Mouse (Mus musculus): ENCODE data around the gene Accsl. TPM values are rescaled to one million over a fixed set of nuclear protein-coding genes. Genes with fewer than 3 reads are reported as not detected.

Gene Accsl
- total and polyA plus RNA-seq, 2 experiments from 2014 or later: 0.51 TPM; not detected in 1

DNA sequence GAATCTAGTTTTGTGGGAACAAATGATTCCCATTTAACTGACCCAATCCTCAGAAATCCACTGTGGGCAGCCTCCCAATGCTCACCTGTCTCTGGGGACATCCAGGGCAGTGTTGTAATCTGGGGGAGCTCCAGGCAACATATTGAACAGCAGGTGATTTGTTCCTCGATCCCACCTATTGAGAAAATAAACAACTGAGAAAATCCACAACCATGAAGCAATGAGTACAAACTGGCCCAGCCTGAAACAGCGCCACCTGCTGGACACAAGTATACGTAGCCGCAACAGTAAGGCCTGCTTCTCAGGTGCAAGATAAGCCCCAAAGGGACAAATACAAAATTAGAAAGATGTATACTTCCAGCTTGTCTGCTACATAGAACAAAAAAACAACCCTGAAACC lies 57.1 kb downstream of the Accsl start:
- H3K4me3 ChIP-seq (ENCODE audit: low read depth, low read length): no peak overlapping the region
- ATAC-seq (ENCODE audit: low FRiP score): no peak
- H3K27ac ChIP-seq (ENCODE audit: low read depth, low read length): no peak overlapping the region
- H3K4me1 ChIP-seq (ENCODE audit: insufficient read depth, low read length): no peaks in the 10 kb centered on the region
- DNase-seq (ENCODE audit: low spot score): peak; percentile 60
- H3K4me2 ChIP-seq (ENCODE audit: low read depth, low read length, poor library complexity, severe bottlenecking): no peak overlapping the region
- no peaks in the 10 kb centered on the region for H3K27me3 ChIP-seq (ENCODE audit: insufficient read depth, low read length)
- H3K9ac ChIP-seq (replicated peaks; ENCODE audit: low read length, poor library complexity, severe bottlenecking): no peak overlapping the region
- no peaks in the 10 kb centered on the region for H3K9me3 ChIP-seq (ENCODE audit: low read length)
- WGBS: 25% methylated on average over 4 of the region's 4 CpGs
- peak; percentile 85 for TF ChIP-seq CTCF (IDR thresholded peaks at IDR 0.05)
- H3K36me3 ChIP-seq (ENCODE audit: insufficient read depth, low read length): peaks cover 46% of the 10 kb centered on the region

DNA sequence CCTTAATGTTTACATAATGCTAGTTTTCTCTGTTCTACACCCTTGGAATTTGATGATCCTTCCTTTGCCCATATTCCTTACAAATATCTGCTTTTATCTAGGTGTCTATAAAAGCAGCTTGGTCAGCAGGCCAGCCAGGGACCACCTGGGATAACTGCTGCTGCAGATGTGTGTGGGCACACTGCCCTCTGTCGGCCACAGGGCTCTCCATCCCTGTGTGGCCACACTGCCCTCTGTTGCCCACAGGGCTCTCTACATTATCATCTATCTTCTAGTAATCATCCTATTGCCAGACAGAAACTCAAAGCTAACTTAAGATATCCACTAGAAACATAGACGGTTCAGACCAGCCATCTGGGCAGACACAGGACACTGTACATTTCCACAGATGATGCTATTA lies 59.0 kb downstream of the Accsl start:
- Histone ChIP-seq H3K9me3 (ENCODE audit: low read length) (no peaks in the 10 kb centered on the region), H3K27ac (ENCODE audit: low read depth, low read length) (no peak overlapping the region), H3K4me1 (ENCODE audit: insufficient read depth, low read length) (no peaks in the 10 kb centered on the region), H3K4me3 (ENCODE audit: low read depth, low read length) (no peak overlapping the region), H3K4me2 (ENCODE audit: low read depth, low read length, poor library complexity, severe bottlenecking) (no peak overlapping the region), H3K9ac (replicated peaks; ENCODE audit: low read length, poor library complexity, severe bottlenecking) (no peak overlapping the region), H3K27me3 (ENCODE audit: insufficient read depth, low read length) (no peaks in the 10 kb centered on the region), H3K36me3 (ENCODE audit: insufficient read depth, low read length) (peaks cover 64% of the 10 kb centered on the region)
- 19% methylated on average over 2 of the region's 2 CpGs for WGBS
- TF ChIP-seq CTCF (IDR thresholded peaks at IDR 0.05): peak; percentile 91
- ATAC-seq (ENCODE audit: low FRiP score): no peak
- peak; percentile 62 for DNase-seq (ENCODE audit: low spot score)

DNA sequence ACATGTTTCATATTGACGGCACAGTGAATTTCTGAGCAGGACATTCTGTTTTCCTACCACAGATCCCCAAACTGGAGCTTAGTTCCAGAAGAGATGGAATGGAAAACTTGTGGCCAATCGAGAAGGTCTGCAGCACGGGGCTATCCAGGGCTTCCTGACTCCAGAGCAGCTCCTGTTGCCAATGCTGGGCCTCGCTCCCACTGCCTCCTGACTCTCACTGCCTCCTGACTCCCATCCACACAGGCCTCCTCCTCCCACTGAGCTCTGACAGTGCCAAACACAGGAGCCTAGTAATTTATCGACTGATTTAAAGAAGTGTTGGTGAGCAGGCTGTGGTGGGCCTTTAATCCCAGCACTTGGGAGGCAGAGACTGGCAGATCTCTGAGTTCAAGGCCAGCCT lies 60.9 kb downstream of the Accsl start:
- Histone ChIP-seq H3K4me2 (ENCODE audit: low read depth, low read length, poor library complexity, severe bottlenecking) (no peak overlapping the region), H3K9ac (replicated peaks; ENCODE audit: low read length, poor library complexity, severe bottlenecking) (no peak overlapping the region), H3K4me3 (ENCODE audit: low read depth, low read length) (no peak overlapping the region), H3K27ac (ENCODE audit: low read depth, low read length) (no peak overlapping the region), H3K4me1 (ENCODE audit: insufficient read depth, low read length) (no peaks in the 10 kb centered on the region), H3K36me3 (ENCODE audit: insufficient read depth, low read length) (peaks cover 73% of the 10 kb centered on the region), H3K9me3 (ENCODE audit: low read length) (no peaks in the 10 kb centered on the region), H3K27me3 (ENCODE audit: insufficient read depth, low read length) (no peaks in the 10 kb centered on the region)
- ATAC-seq (ENCODE audit: low FRiP score) (no peak), DNase-seq (ENCODE audit: low spot score) (no peak)
- no peak for TF ChIP-seq CTCF (IDR thresholded peaks at IDR 0.05)
- 90% methylated on average over 5 of the region's 5 CpGs for WGBS

DNA sequence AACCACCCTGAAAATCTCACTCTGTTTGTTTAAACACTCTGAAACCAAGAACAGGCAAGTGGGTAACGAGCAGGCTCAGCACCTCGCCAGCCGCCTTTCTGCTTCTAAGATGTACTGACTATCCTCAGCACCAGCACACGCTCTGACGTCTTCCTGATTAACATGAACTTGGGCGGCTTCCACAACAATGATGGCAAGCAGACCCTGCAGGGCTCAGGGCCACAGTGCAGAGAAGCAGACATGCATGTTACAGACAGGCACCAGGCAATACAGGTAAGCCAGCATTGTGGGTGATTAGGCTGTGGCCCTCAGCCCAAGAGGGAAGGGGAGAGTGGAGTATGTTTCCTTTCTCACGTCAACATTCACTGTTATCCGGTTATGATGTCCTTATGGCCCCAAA lies 61.5 kb downstream of the Accsl start:
- no peaks in the 10 kb centered on the region for H3K27me3 ChIP-seq (ENCODE audit: insufficient read depth, low read length)
- no peak overlapping the region for H3K27ac ChIP-seq (ENCODE audit: low read depth, low read length)
- no peak overlapping the region for H3K4me2 ChIP-seq (ENCODE audit: low read depth, low read length, poor library complexity, severe bottlenecking)
- no peaks in the 10 kb centered on the region for H3K4me1 ChIP-seq (ENCODE audit: insufficient read depth, low read length)
- H3K9ac ChIP-seq (replicated peaks; ENCODE audit: low read length, poor library complexity, severe bottlenecking): no peak overlapping the region
- no peak overlapping the region for H3K4me3 ChIP-seq (ENCODE audit: low read depth, low read length)
- no peak for TF ChIP-seq CTCF (IDR thresholded peaks at IDR 0.05)
- ATAC-seq (ENCODE audit: low FRiP score): no peak
- WGBS: 76% methylated on average over 8 of the region's 8 CpGs
- H3K9me3 ChIP-seq (ENCODE audit: low read length): no peaks in the 10 kb centered on the region
- H3K36me3 ChIP-seq (ENCODE audit: insufficient read depth, low read length): peaks cover 72% of the 10 kb centered on the region
- no peak for DNase-seq (ENCODE audit: low spot score)

DNA sequence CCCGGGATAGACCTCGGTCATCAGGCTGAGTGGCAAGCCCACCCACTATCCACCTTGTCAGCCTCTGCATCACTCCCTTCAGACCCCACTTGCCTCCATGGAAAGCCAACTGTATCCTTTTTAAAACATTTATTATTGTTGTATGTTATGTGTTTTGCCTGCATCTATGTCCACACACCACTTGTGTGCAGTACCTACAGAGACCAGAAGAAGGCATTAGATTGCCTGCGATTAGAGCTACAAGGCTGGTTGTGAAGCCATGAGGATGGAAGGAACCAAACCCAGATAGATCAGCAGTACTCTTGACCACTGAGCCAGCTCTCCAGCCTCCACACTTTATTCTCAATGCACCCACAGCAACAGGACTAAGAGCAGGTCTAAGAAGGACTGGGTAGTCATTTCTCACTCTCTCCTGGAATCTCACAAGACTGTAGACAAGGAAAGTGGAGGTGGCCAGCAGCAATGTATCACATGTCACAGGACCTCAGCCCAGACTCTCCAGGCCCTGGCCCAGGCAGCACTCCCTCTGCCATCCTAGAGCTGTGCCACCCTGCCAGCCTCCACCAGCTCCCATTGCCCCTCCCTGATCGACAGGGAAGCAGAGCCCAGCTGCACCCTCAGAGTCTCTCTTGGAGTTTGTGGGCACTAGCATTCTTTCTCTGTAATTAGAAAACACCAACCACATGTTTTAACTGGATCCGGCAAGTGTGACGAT lies 62.3 kb downstream of the Accsl start:
- ATAC-seq (ENCODE audit: low FRiP score) (no peak), DNase-seq (ENCODE audit: low spot score) (no peak)
- peak; percentile 58 for TF ChIP-seq CTCF (IDR thresholded peaks at IDR 0.05)

DNA sequence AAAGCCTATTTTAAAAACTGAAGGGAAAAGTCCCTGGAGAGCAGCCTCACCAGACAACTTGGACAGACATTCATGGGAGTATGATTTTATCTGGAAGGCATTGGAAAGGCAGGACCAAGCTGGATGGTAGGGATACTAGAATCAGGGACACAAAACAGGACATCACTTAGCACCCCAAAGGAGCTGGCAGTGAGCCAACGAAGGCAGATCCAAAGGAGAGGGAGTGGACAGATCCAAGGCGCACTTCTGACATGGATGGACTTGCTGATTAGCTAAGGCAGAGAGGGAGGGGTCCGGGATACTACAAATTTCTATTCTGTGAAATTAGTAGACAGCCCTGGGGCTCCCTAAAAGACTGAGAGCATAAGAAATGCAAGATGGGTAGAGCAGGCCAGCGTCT lies 63.4 kb downstream of the Accsl start:
- DNase-seq (ENCODE audit: low spot score) (no peak), ATAC-seq (ENCODE audit: low FRiP score) (no peak)
- no peaks in the 10 kb centered on the region for H3K27me3 ChIP-seq (ENCODE audit: insufficient read depth, low read length)
- H3K4me1 ChIP-seq (ENCODE audit: insufficient read depth, low read length): no peaks in the 10 kb centered on the region
- TF ChIP-seq CTCF (IDR thresholded peaks at IDR 0.05): no peak
- no peak overlapping the region for H3K9ac ChIP-seq (replicated peaks; ENCODE audit: low read length, poor library complexity, severe bottlenecking)
- no peak overlapping the region for H3K4me2 ChIP-seq (ENCODE audit: low read depth, low read length, poor library complexity, severe bottlenecking)
- H3K36me3 ChIP-seq (ENCODE audit: insufficient read depth, low read length): peaks cover 77% of the 10 kb centered on the region
- no peak overlapping the region for H3K4me3 ChIP-seq (ENCODE audit: low read depth, low read length)
- no peak overlapping the region for H3K27ac ChIP-seq (ENCODE audit: low read depth, low read length)
- WGBS: 89% methylated on average over 4 of the region's 4 CpGs
- no peaks in the 10 kb centered on the region for H3K9me3 ChIP-seq (ENCODE audit: low read length)

More for the DNA sequence above, 62.3 kb downstream of the Accsl start:
- Histone ChIP-seq H3K4me1 (ENCODE audit: insufficient read depth, low read length) (no peaks in the 10 kb centered on the region), H3K9ac (replicated peaks; ENCODE audit: low read length, poor library complexity, severe bottlenecking) (no peak overlapping the region), H3K4me2 (ENCODE audit: low read depth, low read length, poor library complexity, severe bottlenecking) (no peak overlapping the region), H3K4me3 (ENCODE audit: low read depth, low read length) (no peak overlapping the region), H3K9me3 (ENCODE audit: low read length) (no peaks in the 10 kb centered on the region), H3K27me3 (ENCODE audit: insufficient read depth, low read length) (no peaks in the 10 kb centered on the region), H3K36me3 (ENCODE audit: insufficient read depth, low read length) (peaks cover 80% of the 10 kb centered on the region), H3K27ac (ENCODE audit: low read depth, low read length) (no peak overlapping the region)
- 94% methylated on average over 6 of the region's 6 CpGs for WGBS

Other genes with a start within 250 kb of the Accsl start
- 3.4 and 3.5 TPM in 2 replicates for gene Alx4, start 226.8 kb downstream of the Accsl start, total RNA-seq (2014; rRNA removed)
- 0.48 TPM in 2 replicates for gene Alx4, start 226.8 kb downstream of the Accsl start, polyA plus RNA-seq (2015; fragmentation: Nextera tagmentation; extraction: Ambion mirVana)
- 42.7 and 57.2 TPM in 2 replicates for gene Ext2, start 46.6 kb downstream of the Accsl start, total RNA-seq (2014; rRNA removed)
- 74.1 and 74.7 TPM in 2 replicates for gene Ext2, start 46.6 kb downstream of the Accsl start, polyA plus RNA-seq (2015; fragmentation: Nextera tagmentation; extraction: Ambion mirVana)
- gene Accs, start 19.2 kb downstream of the Accsl start, total RNA-seq (2014; rRNA removed): 10.8 and 12.1 TPM in 2 replicates
- 4.7 and 4.9 TPM in 2 replicates for gene Accs, start 19.2 kb downstream of the Accsl start, polyA plus RNA-seq (2015; fragmentation: Nextera tagmentation; extraction: Ambion mirVana)
- 21.9 and 23.3 TPM in 2 replicates for gene Gm13889, start 88.0 kb upstream of the Accsl start, total RNA-seq (2014; rRNA removed)
- 9.3 and 10.4 TPM in 2 replicates for gene Gm13889, start 88.0 kb upstream of the Accsl start, polyA plus RNA-seq (2015; fragmentation: Nextera tagmentation; extraction: Ambion mirVana)
- not detected in 2 replicates for gene Gm27027, start 127.2 kb upstream of the Accsl start, total RNA-seq (2014; rRNA removed)
- not detected in 2 replicates for gene Gm27027, start 127.2 kb upstream of the Accsl start, polyA plus RNA-seq (2015; fragmentation: Nextera tagmentation; extraction: Ambion mirVana)
- gene Alkbh3, start 141.7 kb upstream of the Accsl start, total RNA-seq (2014; rRNA removed): 28.6 and 57.3 TPM in 2 replicates
- 45.3 and 52.2 TPM in 2 replicates for gene Alkbh3, start 141.7 kb upstream of the Accsl start, polyA plus RNA-seq (2015; fragmentation: Nextera tagmentation; extraction: Ambion mirVana)

Data from midbrain, postnatal 0 days (tissue).